Mouse (Mus musculus) kidney, postnatal 0 days (tissue): ENCODE measurements around the gene Abca1. TPM values are rescaled to one million over a fixed set of nuclear protein-coding genes. Genes with fewer than 3 reads are reported as not detected.

Experiments used
- ATAC-seq: fragments of 200-750 bp; cut with Nextera tagmentation; replicated peaks from 2 replicates; pipeline ENCODE4 v1.8.0; 2017; ENCODE audit warnings: low read depth, moderate number of reproducible peaks, moderate TSS enrichment, moderate library complexity; ENCODE audit not compliant: low FRiP score
- DNase-seq: peaks from one replicate; pipeline ENCODE4 v3.0.0-alpha.2; 2016; ENCODE audit warnings: low spot score
- H3K27ac ChIP-seq: fragments of 300-500 bp; sonication (generic); 2 replicates; pipeline ENCODE4 v1.5.1; 2014; ENCODE audit warnings: mild to moderate bottlenecking
- H3K27me3 ChIP-seq: fragments of 300-500 bp; sonication (generic); 2 replicates; pipeline ENCODE4 v1.6.1; 2014; ENCODE audit warnings: low read length, mixed read lengths; ENCODE audit not compliant: insufficient read depth
- H3K36me3 ChIP-seq: fragments of 300-500 bp; sonication (generic); 2 replicates; pipeline ENCODE4 v1.6.1; 2014; ENCODE audit warnings: low read length, mixed read lengths; ENCODE audit not compliant: insufficient read depth
- H3K4me1 ChIP-seq: fragments of 300-500 bp; sonication (generic); replicated peaks from 2 replicates; pipeline ENCODE4 v1.6.1; 2014; ENCODE audit warnings: antibody characterized with exemption, low read length, mixed read lengths; ENCODE audit not compliant: insufficient read depth
- H3K4me2 ChIP-seq: fragments of 300-500 bp; sonication (generic); 2 replicates; pipeline ENCODE4 v1.6.1; 2014; ENCODE audit warnings: mild to moderate bottlenecking, low read length, moderate library complexity, mixed read lengths
- H3K4me3 ChIP-seq: fragments of 300-500 bp; sonication (generic); replicated peaks from 2 replicates; pipeline ENCODE4 v1.5.1; 2014; ENCODE audit warnings: low read depth, low read length
- H3K9ac ChIP-seq: fragments of 300-500 bp; sonication (generic); 2 replicates; pipeline ENCODE4 v1.6.1; 2014; ENCODE audit warnings: low read depth, low read length
- H3K9me3 ChIP-seq: fragments of 300-500 bp; sonication (generic); replicated peaks from 2 replicates; pipeline ENCODE4 v1.6.1; 2016; ENCODE audit warnings: low read length, inconsistent platforms, mixed read lengths
- CTCF ChIP-seq: IDR thresholded peaks from 2 replicates; pipeline ENCODE4 v1.5.1; 2016; ENCODE audit warnings: antibody characterized with exemption, low read depth, mild to moderate bottlenecking, moderate library complexity
- WGBS: fragments of 180-500 bp; shearing (Covaris S2); extraction: QIAGEN DNeasy Blood & Tissue Kit; methylation state at CpG from one replicate; pipeline ENCODE4 v1.1.7; 2014; 5-methylcytosine and 5-hydroxymethylcytosine counted together
- polyA plus RNA-seq: library from polyadenylated mRNA; unstranded; fragments of >200 nt; fragmentation: Nextera tagmentation; extraction: Ambion mirVana; gene quantifications from 2 replicates; pipeline ENCODE4 v1.2.1, GENCODE M21; 2015

Gene Abca1
- polyA plus RNA-seq, 1 experiment from 2014 or later, result 4.7 TPM

GRCm38 (mm10) chr4:53015024-53015423, 144.7 kb downstream of the Abca1 start:
- Histone ChIP-seq H3K4me1 (0 out of 2 replicates have a peak, but pooled peaks cover 4% of the 10 kb centered on the region), H3K4me3 (no peak overlapping the region), H3K36me3 (peaks cover 25% of the 10 kb centered on the region), H3K9ac (no peak overlapping the region), H3K4me2 (no peak overlapping the region), H3K27me3 (no peaks in the 10 kb centered on the region), H3K27ac (no peak overlapping the region), H3K9me3 (no peaks in the 10 kb centered on the region)
- no peak for ATAC-seq
- DNase-seq, result no peak
- TF ChIP-seq CTCF, result no peak
- WGBS, result 95% methylated on average over 3 of the region's 3 CpGs

DNA sequence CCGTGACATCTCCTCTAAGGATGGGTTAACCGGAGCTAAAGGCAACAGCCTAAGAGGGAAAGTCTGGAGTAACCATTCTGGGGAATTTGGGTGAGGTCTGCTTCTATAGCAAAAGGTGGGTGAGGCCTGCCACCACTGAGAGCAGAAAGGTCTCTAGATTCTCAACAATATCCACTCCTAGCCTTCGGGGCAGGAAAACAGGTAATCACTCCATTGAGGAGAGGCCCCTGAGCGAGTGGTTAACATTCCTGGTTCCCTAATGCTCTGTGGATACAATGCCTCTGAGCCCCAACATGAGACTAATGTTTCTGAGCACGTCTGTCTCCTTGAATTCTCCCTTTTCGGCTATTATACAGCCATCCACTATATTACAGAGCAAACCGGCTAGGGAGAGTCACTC, 145.3 kb downstream of the Abca1 start:
- Histone ChIP-seq H3K27ac (no peak overlapping the region), H3K9ac (no peak overlapping the region), H3K9me3 (no peaks in the 10 kb centered on the region), H3K4me3 (no peak overlapping the region), H3K4me2 (no peak overlapping the region), H3K4me1 (0 out of 2 replicates have a peak, but pooled peaks cover 4% of the 10 kb centered on the region), H3K27me3 (no peaks in the 10 kb centered on the region), H3K36me3 (peaks cover 25% of the 10 kb centered on the region)
- WGBS, result 93% methylated on average over 7 of the region's 7 CpGs
- no peak for DNase-seq
- no peak for TF ChIP-seq CTCF
- ATAC-seq, result no peak

DNA sequence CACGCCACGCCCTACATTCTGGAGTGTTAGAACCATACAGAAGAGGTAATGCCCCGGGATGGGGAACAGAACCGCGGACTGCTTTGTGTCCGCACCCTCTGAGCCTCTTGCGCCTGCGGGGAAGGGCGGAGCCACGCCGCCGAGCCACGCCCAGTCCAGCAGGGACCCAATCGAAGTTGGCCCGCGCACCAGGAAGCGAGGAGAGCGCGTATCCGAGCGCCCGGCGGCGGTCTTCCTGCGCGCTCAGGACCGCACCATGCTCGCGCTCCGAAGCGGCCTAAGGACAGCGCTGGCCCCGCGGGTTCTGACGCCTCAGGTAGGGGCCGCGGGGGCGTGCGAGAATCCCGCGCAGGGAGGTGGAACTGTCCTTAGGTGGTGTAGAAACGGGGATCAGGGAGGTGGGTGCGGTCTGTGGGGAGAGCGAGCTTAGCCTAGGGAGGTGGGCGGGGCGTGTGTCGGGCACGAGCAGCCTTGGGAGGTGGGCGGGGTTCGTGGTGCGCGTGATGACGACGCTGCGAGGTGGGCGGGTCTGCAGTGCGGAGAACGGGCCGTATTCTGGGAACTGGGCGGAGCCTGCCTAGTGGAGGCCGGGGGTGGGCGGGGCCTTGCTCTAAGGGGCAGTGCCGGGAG, 147.8 kb downstream of the Abca1 start, which contains the start of gene Nipsnap3b:
TSS of gene Nipsnap3b (plus strand) at position 149 of the 630 bp plus-strand sequence.
- Histone ChIP-seq H3K4me2 (peak within 1 kb of the TSS; percentile 65), H3K9me3 (no peaks in the 10 kb centered on the region), H3K27ac (peak within 1 kb of the TSS; percentile 86), H3K4me1 (0 out of 2 replicates have a peak, but pooled peaks cover 4% of the 10 kb centered on the region), H3K27me3 (no peaks in the 10 kb centered on the region), H3K4me3 (peak within 1 kb of the TSS; percentile 88), H3K9ac (peak within 1 kb of the TSS; percentile 84), H3K36me3 (peaks cover 12% of the 10 kb centered on the region; the same call in 1 of the 2 replicates)
- TF ChIP-seq CTCF, result no peak
- WGBS, result under 1% methylated on average over 62 of the region's 63 CpGs
- ATAC-seq, result peak; percentile 96
- DNase-seq, result peak; percentile 99

GRCm38 (mm10) chr4:53009871-53010270, 149.8 kb downstream of the Abca1 start:
- H3K36me3 ChIP-seq, result no peaks in the 10 kb centered on the region
- H3K4me1 ChIP-seq, result 0 out of 2 replicates have a peak, but pooled peaks cover 4% of the 10 kb centered on the region
- WGBS, result 85% methylated on average over 4 of the region's 4 CpGs
- DNase-seq (no peak), ATAC-seq (no peak)
- H3K4me3 ChIP-seq, result no peak overlapping the region
- no peak overlapping the region for H3K9ac ChIP-seq
- H3K4me2 ChIP-seq, result no peak overlapping the region
- TF ChIP-seq CTCF, result no peak
- no peaks in the 10 kb centered on the region for H3K27me3 ChIP-seq
- H3K27ac ChIP-seq, result no peak overlapping the region
- no peaks in the 10 kb centered on the region for H3K9me3 ChIP-seq

GRCm38 (mm10) chr4:53009183-53009582, 150.5 kb downstream of the Abca1 start:
- Histone ChIP-seq H3K4me1 (0 out of 2 replicates have a peak, but pooled peaks cover 4% of the 10 kb centered on the region), H3K27me3 (no peaks in the 10 kb centered on the region), H3K36me3 (no peaks in the 10 kb centered on the region), H3K9ac (no peak overlapping the region), H3K9me3 (no peaks in the 10 kb centered on the region), H3K4me2 (no peak overlapping the region), H3K4me3 (no peak overlapping the region), H3K27ac (no peak overlapping the region)
- DNase-seq (peak; percentile 67), ATAC-seq (no peak)
- WGBS, result 66% methylated on average over 4 of the region's 4 CpGs
- TF ChIP-seq CTCF, result peak; percentile 43

DNA sequence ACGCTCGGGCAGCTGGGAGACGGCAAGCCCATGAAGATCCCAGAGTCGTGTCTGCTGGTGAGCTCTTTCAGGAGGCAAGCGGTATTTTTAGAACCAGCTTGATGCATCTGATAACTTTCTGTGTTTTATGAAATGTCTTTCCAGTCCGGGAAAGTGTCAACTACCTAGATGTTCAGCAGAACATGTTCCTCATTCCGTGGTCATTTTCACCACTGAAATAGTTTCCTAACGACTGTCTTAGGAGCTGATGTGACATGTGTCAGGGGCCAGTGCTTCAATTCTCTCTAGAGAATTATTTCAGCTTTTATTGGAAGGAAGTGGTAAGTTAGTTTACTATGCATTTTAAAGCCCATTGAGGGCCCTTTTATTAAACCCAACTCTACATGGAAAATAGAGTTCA, 159.5 kb downstream of the Abca1 start:
- ATAC-seq (no peak), DNase-seq (no peak)
- no peak for TF ChIP-seq CTCF
- no peak overlapping the region for H3K4me3 ChIP-seq
- H3K9ac ChIP-seq, result no peak overlapping the region
- no peak overlapping the region for H3K27ac ChIP-seq
- H3K27me3 ChIP-seq, result no peaks in the 10 kb centered on the region
- no peaks in the 10 kb centered on the region for H3K4me1 ChIP-seq
- no peaks in the 10 kb centered on the region for H3K9me3 ChIP-seq
- WGBS, result 79% methylated on average over 8 of the region's 8 CpGs
- no peak overlapping the region for H3K4me2 ChIP-seq
- H3K36me3 ChIP-seq, result no peaks in the 10 kb centered on the region
